9 mouse cellular contexts compared by ENCODE assay signal in the genomic region with DNA sequence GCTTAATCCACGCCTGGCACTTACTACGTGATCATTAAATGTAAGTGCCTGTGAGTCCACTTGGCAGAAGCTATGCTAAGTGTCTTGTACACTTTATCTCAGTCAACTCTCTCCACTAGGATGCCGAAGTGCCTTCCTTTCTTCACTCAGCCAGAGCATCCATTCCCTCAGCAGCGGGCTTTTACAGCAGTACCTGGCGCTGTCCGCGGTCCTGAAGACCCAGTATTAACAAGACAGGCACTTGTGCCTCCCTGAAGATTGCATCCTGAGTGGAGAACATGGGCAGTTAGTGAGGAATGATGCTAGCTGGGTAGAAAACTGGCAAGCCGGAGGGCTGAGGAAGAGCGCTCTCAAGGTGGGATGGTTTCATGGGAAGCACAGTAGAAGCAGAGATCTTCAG.
A peak's percentile ranks its signal among the peaks of the same experiment; 100 is the strongest.
DNase-seq lines count a peak whose midpoint lies in the region; ATAC-seq and TF ChIP-seq lines count a peak whose summit lies in the region.
"Had no signal": no experiment of that assay in that cellular context is flagged by ENCODE, and none has a peak within 500 bp of the region (broad histone marks: within the 10 kb centered on the region; RNA-seq: fewer than 3 reads in every experiment).

No protein-coding gene starts in this region.

- H3K4me1 ChIP-seq in forebrain, postnatal 0 days (ENCODE audit: insufficient read depth): no peaks in the 10 kb centered on the region
- no peaks in the 10 kb centered on the region for H3K4me1 ChIP-seq in forebrain, embryonic 16.5 days (replicated peaks; ENCODE audit: control insufficient read depth, insufficient read depth, low read length)
- H3K4me1 ChIP-seq in thymus, adult 2 months (replicated peaks; ENCODE audit: control insufficient read depth, insufficient read depth, low read length): no peaks in the 10 kb centered on the region
- H3K4me1 ChIP-seq in neural tube, embryonic 11.5 days (ENCODE audit: control insufficient read depth, insufficient read depth, low read length): no peaks in the 10 kb centered on the region

- WGBS in forebrain, postnatal 0 days: 43% methylated on average over 9 of the region's 9 CpGs
- 42% methylated on average over 9 of the region's 9 CpGs for WGBS in forebrain, embryonic 16.5 days
- 42% methylated on average over 9 of the region's 9 CpGs for WGBS in thymus, adult 2 months
- 43% methylated on average over 9 of the region's 9 CpGs for WGBS in neural tube, embryonic 11.5 days

- no peak overlapping the region for H3K9ac ChIP-seq in forebrain, postnatal 0 days
- no peak overlapping the region for H3K9ac ChIP-seq in forebrain, embryonic 16.5 days (replicated peaks; ENCODE audit: low read depth, low read length)
- no peak overlapping the region for H3K9ac ChIP-seq in neural tube, embryonic 11.5 days (ENCODE audit: low read length)
- H3K9ac ChIP-seq: midbrain, embryonic 12.5 days had no signal

- intact Hi-C loops in left cerebral cortex, postnatal 25 days (cut with DNase I): no loop called here

- no peak overlapping the region for H3K4me3 ChIP-seq in forebrain, postnatal 0 days (ENCODE audit: low read depth, low read length)
- H3K4me3 ChIP-seq in forebrain, embryonic 16.5 days (replicated peaks; ENCODE audit: low read length): no peak overlapping the region
- no peak overlapping the region for H3K4me3 ChIP-seq in thymus, adult 2 months (ENCODE audit: control insufficient read depth, insufficient read depth, low read length)
- no peak overlapping the region for H3K4me3 ChIP-seq in neural tube, embryonic 11.5 days (ENCODE audit: low read depth, low read length)
- H3K4me3 ChIP-seq: midbrain, embryonic 12.5 days had no signal

- no peaks in the 10 kb centered on the region for H3K9me3 ChIP-seq in forebrain, postnatal 0 days (ENCODE audit: low read length)
- no peaks in the 10 kb centered on the region for H3K9me3 ChIP-seq in forebrain, embryonic 16.5 days (ENCODE audit: control insufficient read depth, low read length)
- no peaks in the 10 kb centered on the region for H3K9me3 ChIP-seq in neural tube, embryonic 11.5 days (ENCODE audit: control insufficient read depth, low read length)
- H3K9me3 ChIP-seq: midbrain, embryonic 12.5 days had no signal

- no peak overlapping the region for H3K27ac ChIP-seq in forebrain, postnatal 0 days (ENCODE audit: low read depth, low read length)
- H3K27ac ChIP-seq in forebrain, embryonic 16.5 days (ENCODE audit: low read length): no peak overlapping the region
- H3K27ac ChIP-seq in thymus, adult 2 months (ENCODE audit: control insufficient read depth, insufficient read depth, low read length): no peak overlapping the region
- no peak overlapping the region for H3K27ac ChIP-seq in neural tube, embryonic 11.5 days (ENCODE audit: low read depth, low read length)
- H3K27ac ChIP-seq: midbrain, embryonic 12.5 days had no signal

- peak; percentile 11 for DNase-seq in forebrain, postnatal 0 days
- peak; percentile 5 for DNase-seq in thymus, postnatal 14 days
- DNase-seq in thymus, adult 2 months: no peak
- peak; percentile 1 for DNase-seq in induced T-regulatory cell, adult 2 months (ENCODE audit: low read depth)
- DNase-seq in neural tube, embryonic 11.5 days (ENCODE audit: low spot score): peak; percentile 75
- no peak for DNase-seq in frontal cortex, adult 2 months (ENCODE audit: extremely low spot score in 1 of 2, low spot score in 1 of 2)
- DNase-seq in left cerebral cortex, postnatal 25 days (ENCODE audit: low spot score in 2 of 2): no peak

- H3K4me2 ChIP-seq in forebrain, postnatal 0 days (ENCODE audit: low read depth): no peak overlapping the region
- no peak overlapping the region for H3K4me2 ChIP-seq in forebrain, embryonic 16.5 days (ENCODE audit: low read length)
- H3K4me2 ChIP-seq in neural tube, embryonic 11.5 days (ENCODE audit: low read depth): no peak overlapping the region
- H3K4me2 ChIP-seq: midbrain, embryonic 12.5 days had no signal

- ATAC-seq in forebrain, postnatal 0 days: no peak
- no peak for ATAC-seq in forebrain, embryonic 16.5 days
- ATAC-seq in neural tube, embryonic 11.5 days (ENCODE audit: insufficient read depth, low FRiP score, low TSS enrichment): no peak

- TF ChIP-seq POLR2A in thymus, adult 2 months (IDR thresholded peaks at IDR 0.05; ENCODE audit: control insufficient read depth, extremely low read depth, insufficient read depth, low read length, poor library complexity): no peak

- H3K27me3 ChIP-seq in forebrain, postnatal 0 days (ENCODE audit: insufficient read depth, low read length): no peaks in the 10 kb centered on the region
- no peaks in the 10 kb centered on the region for H3K27me3 ChIP-seq in forebrain, embryonic 16.5 days (replicated peaks; ENCODE audit: control insufficient read depth, insufficient read depth, low read length)
- no peaks in the 10 kb centered on the region for H3K27me3 ChIP-seq in thymus, adult 2 months (ENCODE audit: control insufficient read depth, insufficient read depth, low read length)
- H3K27me3 ChIP-seq in neural tube, embryonic 11.5 days (ENCODE audit: control insufficient read depth, insufficient read depth, low read length): no peaks in the 10 kb centered on the region
- H3K27me3 ChIP-seq: midbrain, embryonic 12.5 days had no signal

- TF ChIP-seq CTCF in forebrain, postnatal 0 days (IDR thresholded peaks at IDR 0.05; ENCODE audit: low read depth): no peak
- TF ChIP-seq CTCF in thymus, adult 2 months (IDR thresholded peaks at IDR 0.05; ENCODE audit: borderline replicate concordance, control insufficient read depth, extremely low read depth, insufficient read depth, low read length, poor library complexity): no peak

- H3K36me3 ChIP-seq in forebrain, postnatal 0 days (ENCODE audit: insufficient read depth): no peaks in the 10 kb centered on the region
- no peaks in the 10 kb centered on the region for H3K36me3 ChIP-seq in forebrain, embryonic 16.5 days (ENCODE audit: control insufficient read depth, insufficient read depth)
- H3K36me3 ChIP-seq in thymus, adult 2 months (ENCODE audit: control insufficient read depth, insufficient read depth, low read length): no peaks in the 10 kb centered on the region
- no peaks in the 10 kb centered on the region for H3K36me3 ChIP-seq in neural tube, embryonic 11.5 days (ENCODE audit: control insufficient read depth, insufficient read depth, low read length)
- H3K36me3 ChIP-seq: midbrain, embryonic 12.5 days had no signal

Comparison
In these comparisons a context has a peak if more than half of its experiments do, and no peak if none do; other contexts are left out.
1. DNase-seq: peak in forebrain, postnatal 0 days (single experiment), thymus, postnatal 14 days (single experiment), induced T-regulatory cell, adult 2 months (single experiment) and neural tube, embryonic 11.5 days (single experiment); none in thymus, adult 2 months (single experiment), frontal cortex, adult 2 months (0 of 2) and left cerebral cortex, postnatal 25 days (0 of 2).